8 mouse cellular contexts compared by ENCODE assay signal in genomic region chr4:119108495-119109408, GRCm38 (mm10). TPM values are rescaled to one million over a fixed set of nuclear protein-coding genes. Genes with fewer than 3 reads are reported as not detected.
DNase-seq lines count a peak whose midpoint lies in the region; ATAC-seq and TF ChIP-seq lines count a peak whose summit lies in the region.

Gene Slc2a1 (plus strand): TSS chr4:119108711.

- H3K4me3 ChIP-seq in bone marrow macrophage, adult 2 months (ENCODE audit: insufficient read depth, low read length), result peak within 1 kb of the TSS; percentile 100
- H3K4me3 ChIP-seq in embryonic fibroblast, embryonic 13.5 days (ENCODE audit: insufficient read depth, low read length), result peak within 1 kb of the TSS; percentile 93
- peak within 1 kb of the TSS; percentile 92 for H3K4me3 ChIP-seq in heart, embryonic 13.5 days
- peak within 1 kb of the TSS; percentile 87 for H3K4me3 ChIP-seq in liver, embryonic 12.5 days
- H3K4me3 ChIP-seq in stomach, embryonic 15.5 days (replicated peaks), result peak within 1 kb of the TSS; percentile 84

- peak within 1 kb of the TSS; percentile 83 for H3K4me2 ChIP-seq in heart, embryonic 13.5 days
- peak within 1 kb of the TSS; percentile 75 for H3K4me2 ChIP-seq in liver, embryonic 12.5 days
- H3K4me2 ChIP-seq in stomach, embryonic 15.5 days, result peak within 1 kb of the TSS; percentile 68

- peak within 1 kb of the TSS; percentile 98 for H3K9ac ChIP-seq in heart, embryonic 13.5 days
- H3K9ac ChIP-seq in liver, embryonic 12.5 days, result peak within 1 kb of the TSS; percentile 97
- peak within 1 kb of the TSS; percentile 73 for H3K9ac ChIP-seq in stomach, embryonic 15.5 days

- DNase-seq in B cell, adult 2 months, result peak; percentile 94
- DNase-seq in kidney, postnatal 10 days, result peak; percentile 96
- DNase-seq in natural killer cell, adult 2 months (ENCODE audit: low spot score in 2 of 2), result peak; percentile 92 to 94

- peaks cover 22% of the 10 kb centered on the region for H3K36me3 ChIP-seq in heart, embryonic 13.5 days
- H3K36me3 ChIP-seq in liver, embryonic 12.5 days, result peaks cover 45% of the 10 kb centered on the region
- H3K36me3 ChIP-seq in stomach, embryonic 15.5 days, result no peaks in the 10 kb centered on the region

- peak within 1 kb of the TSS; percentile 80 for H3K27ac ChIP-seq in bone marrow macrophage, adult 2 months (ENCODE audit: insufficient read depth, low read depth, low read length)
- H3K27ac ChIP-seq in embryonic fibroblast, embryonic 13.5 days (ENCODE audit: insufficient read depth, low read length), result peak within 1 kb of the TSS; percentile 82
- peak within 1 kb of the TSS; percentile 99 for H3K27ac ChIP-seq in heart, embryonic 13.5 days (replicated peaks)
- H3K27ac ChIP-seq in liver, embryonic 12.5 days, result peak within 1 kb of the TSS; percentile 98
- H3K27ac ChIP-seq in stomach, embryonic 15.5 days, result peak within 1 kb of the TSS; percentile 100

- no peaks in the 10 kb centered on the region for H3K9me3 ChIP-seq in heart, embryonic 13.5 days
- H3K9me3 ChIP-seq in liver, embryonic 12.5 days (replicated peaks), result no peaks in the 10 kb centered on the region
- no peaks in the 10 kb centered on the region for H3K9me3 ChIP-seq in stomach, embryonic 15.5 days

- WGBS in heart, embryonic 13.5 days, result under 1% methylated on average over 77 of the region's 88 CpGs
- under 1% methylated on average over 87 of the region's 88 CpGs for WGBS in liver, embryonic 12.5 days (ENCODE audit: insufficient replicate concordance)
- under 1% methylated on average over 88 of the region's 88 CpGs for WGBS in stomach, embryonic 15.5 days

- peaks cover 40% of the 10 kb centered on the region for H3K4me1 ChIP-seq in bone marrow macrophage, adult 2 months (ENCODE audit: control insufficient read depth, insufficient read depth, low read length)
- H3K4me1 ChIP-seq in embryonic fibroblast, embryonic 13.5 days (ENCODE audit: control insufficient read depth, insufficient read depth, low read length), result peaks cover 13% of the 10 kb centered on the region
- H3K4me1 ChIP-seq in heart, embryonic 13.5 days, result peaks cover 80% of the 10 kb centered on the region
- H3K4me1 ChIP-seq in liver, embryonic 12.5 days, result peaks cover 89% of the 10 kb centered on the region
- H3K4me1 ChIP-seq in stomach, embryonic 15.5 days, result peaks cover 34% of the 10 kb centered on the region

- no peak for TF ChIP-seq CTCF in bone marrow macrophage, adult 2 months (IDR thresholded peaks at IDR 0.05; ENCODE audit: low read depth, low read length)
- TF ChIP-seq CTCF in embryonic fibroblast, embryonic 13.5 days (IDR thresholded peaks at IDR 0.05; ENCODE audit: borderline replicate concordance, insufficient read depth, low read length), result peak; percentile 41; the same call in 1 of the 2 replicates

- peak; percentile 90; the same call in 1 of the 2 replicates for TF ChIP-seq POLR2A in bone marrow macrophage, adult 2 months (IDR thresholded peaks at IDR 0.05; ENCODE audit: borderline replicate concordance, low read depth, low read length)
- peak; percentile 100 for TF ChIP-seq POLR2A in embryonic fibroblast, embryonic 13.5 days (IDR thresholded peaks at IDR 0.05; ENCODE audit: low read depth, low read length)

- peak; percentile 89 for ATAC-seq in heart, embryonic 13.5 days (ENCODE audit: extremely low read depth, insufficient number of reproducible peaks, low FRiP score, low TSS enrichment)
- ATAC-seq in liver, embryonic 12.5 days, result peak; percentile 86
- ATAC-seq in stomach, embryonic 15.5 days (ENCODE audit: insufficient read depth, low FRiP score, low read depth), result peak; percentile 91

- no peaks in the 10 kb centered on the region for H3K27me3 ChIP-seq in heart, embryonic 13.5 days (replicated peaks)
- H3K27me3 ChIP-seq in liver, embryonic 12.5 days (replicated peaks), result no peaks in the 10 kb centered on the region
- no peaks in the 10 kb centered on the region for H3K27me3 ChIP-seq in stomach, embryonic 15.5 days (replicated peaks)

RNA-seq across cellular contexts. Expression of gene Slc2a1, which starts in this region (rescaled TPM):
- polyA plus RNA-seq in bone marrow macrophage, adult 2 months (2012; ENCODE audit: insufficient read depth, insufficient read length, missing spikeins), result 22.6 and 25.3 TPM in 2 replicates
- polyA plus RNA-seq in embryonic fibroblast, embryonic 13.5 days (2011; ENCODE audit: insufficient read length, low read depth, missing spikeins), result 92.4 and 124 TPM in 2 replicates
- 180 and 217 TPM in 2 replicates for polyA plus RNA-seq in heart, embryonic 13.5 days (2015; fragmentation: Nextera tagmentation; extraction: Ambion mirVana)
- polyA plus RNA-seq in liver, embryonic 12.5 days (2016; fragmentation: Nextera tagmentation; extraction: Ambion mirVana), result 309 TPM in 2 replicates
- polyA plus RNA-seq in stomach, embryonic 15.5 days (2015; fragmentation: Nextera tagmentation; extraction: Ambion mirVana), result 119 and 129 TPM in 2 replicates

Comparison
In these comparisons a context has a peak if more than half of its experiments do, and no peak if none do; other contexts are left out.
1. Peak in every context shown above with its lines: DNase-seq, ATAC-seq, H3K4me3 ChIP-seq and H3K27ac ChIP-seq.